Mouse (Mus musculus): ENCODE results near the gene Eme2. TPM values are rescaled to one million over a fixed set of nuclear protein-coding genes. Genes with fewer than 3 reads are reported as not detected.
A peak's percentile ranks its signal among the peaks of the same experiment; 100 is the strongest.

Eme2 gene
- polyA plus RNA-seq, 1 experiment from 2014 or later: 23.4 TPM

GRCm38 (mm10) chr17:24933163-24933562, 38.3 kb upstream of the Eme2 start:
- H3K9me3 ChIP-seq (ENCODE audit: control insufficient read depth, low read length): no peaks in the 10 kb centered on the region
- 88% methylated on average over 4 of the region's 4 CpGs for WGBS
- H3K4me3 ChIP-seq (ENCODE audit: low read depth, low read length): no peak overlapping the region
- no peak overlapping the region for H3K27ac ChIP-seq (ENCODE audit: low read depth, low read length)
- DNase-seq (ENCODE audit: low spot score) (no peak), ATAC-seq (replicated peaks; ENCODE audit: low FRiP score) (no peak)
- peaks cover 24% of the 10 kb centered on the region for H3K4me1 ChIP-seq (replicated peaks; ENCODE audit: control insufficient read depth, insufficient read depth, low read length)
- no peaks in the 10 kb centered on the region for H3K27me3 ChIP-seq (replicated peaks; ENCODE audit: control insufficient read depth, insufficient read depth, low read length)
- no peak overlapping the region for H3K9ac ChIP-seq (ENCODE audit: low read depth, low read length)
- H3K36me3 ChIP-seq (ENCODE audit: control insufficient read depth, insufficient read depth, low read length): peaks cover 5% of the 10 kb centered on the region; the same call in 1 of the 2 replicates
- H3K4me2 ChIP-seq: no peak overlapping the region

GRCm38 (mm10) chr17:24932431-24932830, 37.5 kb upstream of the Eme2 start:
- Histone ChIP-seq H3K27ac (ENCODE audit: low read depth, low read length) (no peak overlapping the region), H3K36me3 (ENCODE audit: control insufficient read depth, insufficient read depth, low read length) (peaks cover 9% of the 10 kb centered on the region; the same call in 1 of the 2 replicates), H3K9ac (ENCODE audit: low read depth, low read length) (no peak overlapping the region), H3K4me2 (no peak overlapping the region), H3K27me3 (replicated peaks; ENCODE audit: control insufficient read depth, insufficient read depth, low read length) (no peaks in the 10 kb centered on the region), H3K4me3 (ENCODE audit: low read depth, low read length) (no peak overlapping the region), H3K4me1 (replicated peaks; ENCODE audit: control insufficient read depth, insufficient read depth, low read length) (peaks cover 24% of the 10 kb centered on the region), H3K9me3 (ENCODE audit: control insufficient read depth, low read length) (no peaks in the 10 kb centered on the region)
- WGBS: 91% methylated on average over 4 of the region's 4 CpGs
- DNase-seq (ENCODE audit: low spot score): no peak
- no peak for ATAC-seq (replicated peaks; ENCODE audit: low FRiP score)

DNA sequence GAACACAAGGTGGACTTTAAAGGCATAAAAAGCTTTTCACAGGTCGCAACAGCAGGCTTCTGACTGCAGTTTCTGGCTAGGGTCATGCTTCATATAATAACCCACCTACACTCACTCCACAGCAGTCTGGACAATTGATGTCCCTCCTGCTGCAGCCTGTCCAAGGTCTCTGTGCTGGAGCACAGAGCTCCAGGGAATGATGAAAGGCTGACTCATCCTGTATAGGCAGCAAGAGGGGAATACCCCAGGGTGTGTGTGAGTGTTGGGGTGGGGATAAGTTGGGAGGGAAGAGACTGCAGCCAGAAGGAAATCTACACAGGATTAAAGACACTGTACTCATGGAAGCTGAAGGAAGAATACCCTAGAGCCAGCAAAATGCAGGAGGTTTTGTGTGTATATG, 34.6 kb upstream of the Eme2 start:
- ATAC-seq (replicated peaks; ENCODE audit: low FRiP score): no peak
- Histone ChIP-seq H3K27me3 (replicated peaks; ENCODE audit: control insufficient read depth, insufficient read depth, low read length) (no peaks in the 10 kb centered on the region), H3K4me3 (ENCODE audit: low read depth, low read length) (no peak overlapping the region), H3K4me2 (no peak overlapping the region), H3K27ac (ENCODE audit: low read depth, low read length) (no peak overlapping the region), H3K9ac (ENCODE audit: low read depth, low read length) (no peak overlapping the region), H3K36me3 (ENCODE audit: control insufficient read depth, insufficient read depth, low read length) (peaks cover 17% of the 10 kb centered on the region; the same call in 1 of the 2 replicates), H3K4me1 (replicated peaks; ENCODE audit: control insufficient read depth, insufficient read depth, low read length) (peaks cover 9% of the 10 kb centered on the region), H3K9me3 (ENCODE audit: control insufficient read depth, low read length) (no peaks in the 10 kb centered on the region)
- no peak for DNase-seq (ENCODE audit: low spot score)
- WGBS: 92% methylated on average over 1 of the region's 1 CpGs

- DNase-seq (ENCODE audit: low spot score) (no peak), ATAC-seq (replicated peaks; ENCODE audit: low FRiP score) (no peak)
- Histone ChIP-seq H3K4me2 (no peak overlapping the region), H3K27ac (ENCODE audit: low read depth, low read length) (no peak overlapping the region), H3K9ac (ENCODE audit: low read depth, low read length) (no peak overlapping the region), H3K9me3 (ENCODE audit: control insufficient read depth, low read length) (no peaks in the 10 kb centered on the region), H3K4me1 (replicated peaks; ENCODE audit: control insufficient read depth, insufficient read depth, low read length) (no peaks in the 10 kb centered on the region), H3K36me3 (ENCODE audit: control insufficient read depth, insufficient read depth, low read length) (peaks cover 52% of the 10 kb centered on the region), H3K4me3 (ENCODE audit: low read depth, low read length) (no peak overlapping the region), H3K27me3 (replicated peaks; ENCODE audit: control insufficient read depth, insufficient read depth, low read length) (no peaks in the 10 kb centered on the region)
- 89% methylated on average over 1 of the region's 1 CpGs for WGBS
These were observed 28.4 kb upstream of the Eme2 start for GRCm38 (mm10) chr17:24923246-24923645.

DNA sequence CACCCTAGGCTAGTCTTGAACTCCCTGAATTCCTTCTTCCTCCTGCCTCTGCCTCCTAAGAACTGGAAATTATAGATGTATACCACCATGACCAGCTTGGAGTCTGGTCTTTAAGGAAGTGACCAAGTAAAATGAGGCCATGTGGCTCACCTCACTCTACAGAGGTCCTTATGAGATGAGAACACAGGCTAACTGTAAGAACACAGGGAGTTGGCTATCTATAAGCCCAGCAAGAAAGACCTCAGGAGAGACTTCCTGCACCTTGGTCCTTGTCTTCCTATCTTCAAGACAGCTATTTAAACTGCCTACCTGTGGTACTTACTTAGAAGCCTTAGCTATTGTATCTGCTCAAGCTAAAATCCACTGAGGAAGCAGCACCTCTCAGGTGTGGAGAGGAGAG, 19.1 kb upstream of the Eme2 start:
- Histone ChIP-seq H3K27ac (ENCODE audit: low read depth, low read length) (no peak overlapping the region), H3K36me3 (ENCODE audit: control insufficient read depth, insufficient read depth, low read length) (peaks cover 69% of the 10 kb centered on the region)

GRCm38 (mm10) chr17:24907591-24907990, 12.7 kb upstream of the Eme2 start:
- Histone ChIP-seq H3K4me3 (ENCODE audit: low read depth, low read length) (no peak overlapping the region), H3K27ac (ENCODE audit: low read depth, low read length) (no peak overlapping the region), H3K27me3 (replicated peaks; ENCODE audit: control insufficient read depth, insufficient read depth, low read length) (no peaks in the 10 kb centered on the region), H3K4me2 (no peak overlapping the region), H3K36me3 (ENCODE audit: control insufficient read depth, insufficient read depth, low read length) (peaks cover 47% of the 10 kb centered on the region), H3K9me3 (ENCODE audit: control insufficient read depth, low read length) (no peaks in the 10 kb centered on the region), H3K9ac (ENCODE audit: low read depth, low read length) (no peak overlapping the region), H3K4me1 (replicated peaks; ENCODE audit: control insufficient read depth, insufficient read depth, low read length) (peaks cover 10% of the 10 kb centered on the region)
- ATAC-seq (replicated peaks; ENCODE audit: low FRiP score) (no peak), DNase-seq (ENCODE audit: low spot score) (no peak)
- 96% methylated on average over 2 of the region's 2 CpGs for WGBS

More for the DNA sequence above, 19.1 kb upstream of the Eme2 start:
- DNase-seq (ENCODE audit: low spot score): no peak
- no peaks in the 10 kb centered on the region for H3K27me3 ChIP-seq (replicated peaks; ENCODE audit: control insufficient read depth, insufficient read depth, low read length)
- no peaks in the 10 kb centered on the region for H3K4me1 ChIP-seq (replicated peaks; ENCODE audit: control insufficient read depth, insufficient read depth, low read length)
- no peak overlapping the region for H3K4me3 ChIP-seq (ENCODE audit: low read depth, low read length)
- H3K9me3 ChIP-seq (ENCODE audit: control insufficient read depth, low read length): no peaks in the 10 kb centered on the region
- H3K9ac ChIP-seq (ENCODE audit: low read depth, low read length): no peak overlapping the region
- ATAC-seq (replicated peaks; ENCODE audit: low FRiP score): no peak
- no peak overlapping the region for H3K4me2 ChIP-seq

GRCm38 (mm10) chr17:24903767-24904166, 8.9 kb upstream of the Eme2 start:
- 90% methylated on average over 9 of the region's 9 CpGs for WGBS
- H3K9ac ChIP-seq (ENCODE audit: low read depth, low read length): peak overlapping the region; percentile 17; the same call in 1 of the 2 replicates
- H3K9me3 ChIP-seq (ENCODE audit: control insufficient read depth, low read length): no peaks in the 10 kb centered on the region
- peaks cover 18% of the 10 kb centered on the region for H3K4me1 ChIP-seq (replicated peaks; ENCODE audit: control insufficient read depth, insufficient read depth, low read length)
- H3K27me3 ChIP-seq (replicated peaks; ENCODE audit: control insufficient read depth, insufficient read depth, low read length): no peaks in the 10 kb centered on the region
- H3K27ac ChIP-seq (ENCODE audit: low read depth, low read length): peak overlapping the region; percentile 92
- H3K4me3 ChIP-seq (ENCODE audit: low read depth, low read length): no peak overlapping the region
- DNase-seq (ENCODE audit: low spot score) (no peak), ATAC-seq (replicated peaks; ENCODE audit: low FRiP score) (no peak)
- H3K4me2 ChIP-seq: no peak overlapping the region
- peaks cover 64% of the 10 kb centered on the region for H3K36me3 ChIP-seq (ENCODE audit: control insufficient read depth, insufficient read depth, low read length)

DNA sequence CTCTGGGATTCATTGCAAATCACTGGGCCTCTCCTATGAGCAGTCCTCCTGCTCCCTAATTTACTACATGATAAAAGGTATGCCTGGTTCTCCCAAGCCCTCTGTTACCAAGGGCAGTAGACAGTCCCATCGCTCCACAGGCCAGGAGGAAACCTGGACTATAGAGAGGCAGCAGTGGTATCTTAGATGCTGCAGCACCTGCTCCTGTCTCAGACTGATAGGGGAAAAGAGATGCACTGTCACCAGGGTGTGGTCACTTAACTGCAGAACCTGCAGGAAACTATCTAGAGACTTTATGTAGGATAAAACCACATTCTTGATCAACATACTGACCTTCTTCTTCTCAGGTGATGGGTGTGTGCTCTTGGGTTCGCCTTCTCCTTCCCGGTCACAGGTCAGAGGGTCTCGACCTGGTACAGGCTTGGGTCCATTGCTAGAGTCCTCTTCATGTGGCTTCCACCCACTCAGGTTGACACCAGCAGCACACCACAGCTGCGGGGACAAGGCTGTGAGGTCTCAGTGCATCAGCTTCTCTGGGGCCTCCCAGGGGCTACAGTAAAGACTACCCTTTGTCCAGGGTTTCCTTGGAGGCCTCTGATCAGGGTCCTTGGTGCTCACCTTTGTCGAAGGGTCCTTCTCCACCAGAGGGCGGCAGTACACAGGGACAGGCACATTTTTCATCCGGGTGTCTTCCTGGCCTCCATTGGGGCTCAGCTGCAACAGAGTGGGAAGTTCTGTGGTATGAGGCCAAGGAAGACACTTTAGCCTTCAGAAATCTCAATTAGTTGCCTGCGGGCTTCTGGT, 8.0 kb upstream of the Eme2 start:
- Histone ChIP-seq H3K4me2 (peak overlapping the region; percentile 52), H3K27ac (ENCODE audit: low read depth, low read length) (peak overlapping the region; percentile 92), H3K9ac (ENCODE audit: low read depth, low read length) (peak overlapping the region; percentile 17; the same call in 1 of the 2 replicates), H3K4me1 (replicated peaks; ENCODE audit: control insufficient read depth, insufficient read depth, low read length) (peaks cover 20% of the 10 kb centered on the region), H3K4me3 (ENCODE audit: low read depth, low read length) (no peak overlapping the region), H3K27me3 (replicated peaks; ENCODE audit: control insufficient read depth, insufficient read depth, low read length) (no peaks in the 10 kb centered on the region), H3K9me3 (ENCODE audit: control insufficient read depth, low read length) (no peaks in the 10 kb centered on the region), H3K36me3 (ENCODE audit: control insufficient read depth, insufficient read depth, low read length) (peaks cover 69% of the 10 kb centered on the region)
- DNase-seq (ENCODE audit: low spot score) (no peak), ATAC-seq (replicated peaks; ENCODE audit: low FRiP score) (peak; percentile 97)
- 55% methylated on average over 9 of the region's 9 CpGs for whole genome bisulfite sequencing

DNA sequence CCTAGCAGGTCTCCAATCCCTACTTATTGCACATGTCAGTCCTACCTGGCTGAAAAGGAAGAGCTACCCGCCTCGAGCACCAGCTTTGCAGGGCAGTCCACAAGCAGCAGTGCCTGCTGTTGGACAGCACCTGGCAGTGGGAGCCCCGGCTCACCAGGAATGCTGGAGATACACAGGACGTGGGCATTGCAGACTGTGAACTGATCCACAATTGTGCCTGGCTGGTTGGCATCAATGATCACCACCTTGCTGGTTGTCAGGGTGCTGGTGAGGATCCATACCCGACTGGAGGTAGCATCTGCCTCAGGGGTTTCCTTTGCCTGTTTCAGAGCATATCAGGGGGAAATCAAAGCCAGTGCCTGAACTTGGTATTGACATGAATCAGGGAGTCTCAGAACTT, 7.2 kb upstream of the Eme2 start:
- no peaks in the 10 kb centered on the region for H3K27me3 ChIP-seq (replicated peaks; ENCODE audit: control insufficient read depth, insufficient read depth, low read length)
- peak overlapping the region; percentile 52 for H3K4me2 ChIP-seq
- ATAC-seq (replicated peaks; ENCODE audit: low FRiP score) (no peak), DNase-seq (ENCODE audit: low spot score) (no peak)
- no peaks in the 10 kb centered on the region for H3K9me3 ChIP-seq (ENCODE audit: control insufficient read depth, low read length)
- H3K4me1 ChIP-seq (replicated peaks; ENCODE audit: control insufficient read depth, insufficient read depth, low read length): peaks cover 27% of the 10 kb centered on the region
- 89% methylated on average over 5 of the region's 5 CpGs for WGBS
- H3K36me3 ChIP-seq (ENCODE audit: control insufficient read depth, insufficient read depth, low read length): peaks cover 74% of the 10 kb centered on the region
- no peak overlapping the region for H3K4me3 ChIP-seq (ENCODE audit: low read depth, low read length)
- no peak overlapping the region; the same call in 1 of the 2 replicates for H3K27ac ChIP-seq (ENCODE audit: low read depth, low read length)
- no peak overlapping the region for H3K9ac ChIP-seq (ENCODE audit: low read depth, low read length)
